Mouse (Mus musculus) c-Kit-negative CD71-positive TER-119-positive erythroid progenitor cells, embryonic 14.5 days (primary cell): ENCODE data around the gene Slc6a20b.

Experiments
- DNase-seq: peaks from one replicate; pipeline ENCODE4 v3.0.0-alpha.2; 2013; ENCODE audit warnings: low read depth, low spot score

Slc6a20b gene

DNA sequence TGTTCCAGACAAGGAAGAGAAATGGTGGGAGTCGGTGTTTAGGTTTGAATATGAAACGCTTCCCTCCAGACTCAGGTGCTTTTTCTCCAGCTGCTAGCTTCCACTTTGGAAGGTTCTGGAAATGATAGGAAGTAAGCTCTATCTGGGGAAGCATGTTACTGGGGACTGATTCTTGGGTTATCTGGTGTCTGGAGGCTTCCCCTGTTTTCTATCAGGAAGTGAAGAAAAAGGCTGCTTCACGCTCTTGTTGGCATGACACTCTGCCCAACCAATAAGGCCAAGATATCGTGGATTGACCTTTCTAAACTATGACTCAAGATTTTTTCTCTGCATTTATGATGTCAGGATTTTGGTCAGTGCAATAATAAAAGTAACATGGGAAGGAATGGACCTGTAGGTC, 37.2 kb downstream of the Slc6a20b start:
- DNase-seq = no peak

- no peak for DNase-seq
These were observed 43.0 kb downstream of the Slc6a20b start for GRCm38 (mm10) chr9:123589240-123589910.

DNA sequence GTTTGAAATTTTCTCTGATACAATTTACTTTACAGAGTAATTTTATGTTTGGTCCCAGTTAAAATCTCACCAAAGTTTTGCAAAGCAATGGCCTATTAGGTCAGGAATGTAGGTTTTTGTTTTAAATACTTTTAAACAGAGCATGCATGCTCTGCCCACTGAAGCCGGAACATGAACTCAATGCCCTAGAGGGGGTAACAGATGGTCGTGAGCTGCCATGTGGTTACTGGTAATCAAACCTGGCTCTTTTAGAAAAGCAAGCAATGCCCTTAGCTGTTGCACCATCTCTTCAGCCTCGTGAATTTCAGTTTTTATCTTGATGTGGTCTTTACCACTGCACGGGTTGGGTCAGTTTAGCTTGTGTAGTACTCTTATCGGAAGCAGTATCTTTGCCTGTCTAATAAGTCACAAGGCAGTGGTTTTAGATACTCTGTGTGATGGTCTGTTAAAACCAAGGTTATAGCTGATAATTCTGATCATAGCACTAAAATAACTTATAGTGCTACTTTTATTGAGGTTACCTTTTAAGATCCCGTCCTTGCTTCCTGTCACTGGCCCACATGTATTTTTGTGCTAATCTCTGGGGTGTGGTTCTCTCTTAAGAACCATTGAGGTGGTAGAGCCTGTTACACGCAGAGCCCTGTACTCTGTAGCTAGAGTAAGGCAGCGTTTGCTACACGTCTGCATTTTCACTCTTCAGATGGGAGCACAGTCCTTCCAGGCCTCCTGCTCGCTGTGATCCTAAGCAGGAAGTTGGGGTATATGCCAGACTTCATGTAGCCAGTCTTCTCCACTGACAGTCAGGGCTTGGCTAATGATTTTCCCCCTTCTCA, 54.8 kb downstream of the Slc6a20b start:
- DNase-seq = no peak

DNA sequence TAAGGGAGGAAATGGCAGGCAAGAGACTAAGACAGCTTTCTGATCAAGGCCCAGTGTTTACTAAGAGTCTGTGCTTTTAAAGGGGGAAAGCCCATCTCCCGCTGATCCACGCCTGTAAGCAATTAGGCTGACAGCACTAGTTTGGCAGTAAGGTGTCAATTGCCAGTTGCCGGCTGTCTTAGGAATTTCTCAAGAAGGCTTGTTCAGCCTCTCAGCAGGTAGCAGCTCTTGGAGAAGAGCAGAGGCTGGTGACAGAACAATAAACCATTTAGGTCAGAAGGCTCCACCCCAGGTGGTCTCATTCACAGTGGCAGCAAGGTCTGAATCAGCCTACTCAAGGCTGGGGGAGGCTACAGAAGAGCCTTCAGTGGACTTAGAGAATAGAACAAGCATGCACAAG, 77.8 kb downstream of the Slc6a20b start:
- no peak for DNase-seq
